Mouse (Mus musculus) urinary bladder, postnatal 4 days (tissue): ENCODE measurements around the gene Adra1b.

Source experiments
- DNase-seq, 2 experiments: peaks; one replicate each; pipeline ENCODE4 v3.0.0; 2021 to 2022; ENCODE audit warnings: low spot score in 2 of 2

Gene Adra1b

GRCm38 (mm10) chr11:43895323-43895722, 5.7 kb downstream of the Adra1b start:
- DNase-seq: no peak

GRCm38 (mm10) chr11:43892546-43892945, 8.5 kb downstream of the Adra1b start:
- DNase-seq: no peak

DNA sequence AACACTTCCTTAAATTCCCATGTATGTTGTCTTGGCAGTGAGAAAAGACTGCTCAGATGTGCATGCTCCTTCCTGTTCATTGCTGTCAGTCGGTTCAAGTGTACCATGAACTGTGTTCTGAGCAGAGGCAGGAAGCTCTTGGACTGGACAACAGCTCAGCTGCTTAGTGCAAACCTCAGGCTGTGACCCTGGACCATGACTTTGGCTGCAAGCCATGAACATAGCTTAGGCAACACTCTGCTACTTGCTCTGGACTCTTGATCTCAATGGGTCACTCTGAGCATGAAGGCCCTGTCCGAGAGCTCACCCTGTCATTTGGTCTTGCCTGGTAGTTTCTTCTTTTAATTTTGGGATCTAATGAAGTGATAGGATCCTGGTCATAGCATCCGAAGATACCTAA, 9.6 kb downstream of the Adra1b start:
- DNase-seq: no peak

DNA sequence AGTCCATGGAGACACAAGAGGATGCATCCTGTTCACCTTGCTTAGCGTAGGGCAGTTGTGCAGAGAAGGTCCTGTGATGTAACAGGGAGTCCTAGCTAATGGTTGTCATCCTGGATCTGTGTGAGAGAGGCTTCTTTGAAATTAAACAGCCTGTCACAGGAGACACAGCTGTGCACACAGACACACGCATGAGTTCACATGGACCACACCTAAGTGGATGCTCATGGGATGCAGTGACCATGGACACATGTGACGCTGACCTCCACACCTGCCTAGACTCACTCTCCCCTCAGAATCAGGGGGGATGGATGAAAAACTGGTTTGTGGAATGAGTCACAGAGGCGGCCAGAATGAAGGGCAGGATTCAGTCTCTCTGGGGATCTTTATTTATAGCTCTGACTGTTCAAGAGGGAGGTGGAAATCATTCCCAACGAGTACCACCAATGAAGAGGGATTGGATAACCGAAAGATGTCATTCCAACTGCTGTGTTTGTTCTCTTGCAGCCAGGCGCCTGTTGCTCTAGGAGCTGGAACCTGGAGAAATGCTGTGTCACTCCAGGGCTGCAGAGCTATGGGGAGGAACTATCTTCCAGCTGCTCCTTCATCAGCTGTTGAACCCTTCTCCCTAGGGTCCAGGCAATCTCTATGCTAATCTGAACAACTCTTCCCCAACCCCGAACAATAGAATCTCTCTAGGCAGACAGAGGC, 11.6 kb downstream of the Adra1b start:
- DNase-seq: no peak

- DNase-seq: no peak
Observed at GRCm38 (mm10) chr11:43888736-43889135, 12.3 kb downstream of the Adra1b start.

- no peak for DNase-seq
Observed at GRCm38 (mm10) chr11:43887597-43887996, 13.4 kb downstream of the Adra1b start.

- no peak for DNase-seq
Observed at GRCm38 (mm10) chr11:43884521-43884920, 16.5 kb downstream of the Adra1b start.

DNA sequence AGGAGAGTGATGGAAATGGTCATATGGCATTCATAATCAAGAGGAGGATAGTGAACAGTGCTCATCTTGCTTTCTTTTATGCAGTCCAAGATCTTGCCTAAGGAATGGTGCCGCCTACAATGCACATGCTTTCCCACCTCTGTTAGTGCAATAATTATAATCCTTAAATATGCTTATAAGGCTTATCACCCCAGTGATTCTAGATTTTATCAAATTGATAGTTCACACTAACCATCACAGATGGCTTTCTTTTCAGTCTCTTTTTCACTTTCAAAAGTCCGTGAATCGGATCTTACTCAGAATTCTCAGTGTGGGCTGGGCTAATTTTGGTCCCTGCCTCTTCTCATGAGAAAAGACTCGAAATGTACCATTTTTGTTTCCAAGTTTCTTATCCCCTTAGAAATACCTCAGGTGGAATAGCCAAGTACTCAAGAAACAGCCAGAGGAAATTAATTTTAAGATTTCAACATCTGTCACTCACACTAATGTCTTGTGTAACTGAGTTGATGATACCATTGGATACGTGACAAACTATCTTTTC, 17.3 kb downstream of the Adra1b start:
- DNase-seq: no peak

DNA sequence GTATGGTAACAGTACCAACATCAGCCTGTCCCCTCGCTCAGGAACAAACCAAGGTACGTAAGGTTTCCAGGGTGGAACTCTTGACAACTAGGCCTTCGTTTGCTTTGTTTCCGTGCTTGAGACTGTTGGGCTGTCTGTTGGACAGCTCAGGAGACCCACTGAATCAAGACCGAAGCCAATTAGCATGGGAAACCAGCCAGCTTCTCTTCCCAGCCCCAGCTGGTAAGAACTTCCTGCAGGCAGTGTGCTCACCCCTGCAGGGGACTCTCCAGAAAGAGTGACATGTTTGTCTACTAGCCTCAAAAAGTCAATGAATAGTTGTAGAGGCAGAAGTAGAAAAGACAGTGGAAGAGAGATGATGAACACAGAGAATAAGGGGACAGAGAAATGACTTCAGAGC, 23.8 kb downstream of the Adra1b start:
- no peak for DNase-seq

DNA sequence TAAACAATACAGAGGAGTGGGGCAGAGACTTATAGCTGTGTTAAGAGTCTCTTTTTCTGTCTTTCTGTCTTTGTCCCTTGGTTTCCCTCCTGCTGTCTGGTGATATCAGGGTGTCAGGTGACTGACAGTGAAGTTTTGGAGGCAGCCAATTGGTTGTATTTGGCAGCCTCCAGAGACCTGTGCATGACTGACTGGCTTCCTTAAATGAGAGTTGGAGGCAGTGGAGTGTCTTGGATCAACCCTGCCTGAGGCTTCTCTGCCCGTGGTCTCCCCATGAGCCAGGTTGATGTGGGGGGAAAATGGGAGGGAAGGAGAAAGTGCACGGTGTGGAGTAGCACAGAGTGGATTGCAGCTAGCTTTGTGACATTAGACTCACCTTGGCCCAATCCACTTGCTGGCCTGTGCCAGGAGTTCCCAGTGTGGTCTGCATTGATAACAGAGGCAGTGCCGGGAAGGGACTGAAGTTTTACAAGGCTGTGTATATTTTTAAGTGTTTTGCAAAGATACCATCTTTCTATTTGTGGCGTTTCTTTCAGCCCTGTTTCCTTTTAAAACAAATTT, 33.2 kb downstream of the Adra1b start:
- DNase-seq: no peak

DNA sequence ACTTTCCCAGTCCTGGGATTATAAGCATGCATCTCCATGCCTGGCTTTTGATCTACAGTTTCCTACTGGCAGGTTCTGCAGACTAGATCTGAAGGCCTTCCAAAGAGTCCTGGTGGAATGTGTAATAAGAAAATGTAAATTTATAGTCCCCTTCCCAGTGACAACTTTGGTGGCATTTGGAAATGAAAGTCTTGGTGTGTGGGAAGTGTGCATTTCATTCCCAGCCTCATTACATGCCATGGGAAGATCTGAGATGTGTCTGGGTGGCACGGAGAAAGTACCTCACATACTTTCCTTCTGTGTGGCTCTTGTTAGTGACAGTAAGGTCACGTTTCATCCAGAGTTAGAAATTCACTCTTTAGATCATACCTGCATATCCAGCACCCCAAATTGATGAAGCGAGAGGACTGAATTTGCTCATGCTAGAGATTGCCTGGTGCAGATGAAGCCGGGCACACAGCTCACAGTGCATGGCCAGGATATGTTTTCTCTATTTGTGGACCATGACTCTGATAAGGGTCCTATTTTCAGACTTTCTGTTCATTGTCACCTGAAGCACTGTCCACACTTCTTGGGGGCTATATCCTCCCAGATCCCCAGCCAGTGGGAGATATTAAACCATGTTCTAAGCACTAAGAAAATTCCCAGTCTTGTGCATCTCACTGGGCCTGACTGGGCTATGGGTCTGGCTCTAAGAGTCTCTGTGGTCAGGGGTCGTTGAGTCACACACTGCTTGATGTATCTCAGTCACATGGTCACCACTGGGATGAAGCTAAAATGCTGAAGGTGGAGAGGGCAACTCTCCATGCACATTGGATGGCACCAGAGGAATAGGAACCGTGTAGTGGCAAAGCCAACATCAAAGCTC, 35.5 kb downstream of the Adra1b start:
- no peak for DNase-seq

DNA sequence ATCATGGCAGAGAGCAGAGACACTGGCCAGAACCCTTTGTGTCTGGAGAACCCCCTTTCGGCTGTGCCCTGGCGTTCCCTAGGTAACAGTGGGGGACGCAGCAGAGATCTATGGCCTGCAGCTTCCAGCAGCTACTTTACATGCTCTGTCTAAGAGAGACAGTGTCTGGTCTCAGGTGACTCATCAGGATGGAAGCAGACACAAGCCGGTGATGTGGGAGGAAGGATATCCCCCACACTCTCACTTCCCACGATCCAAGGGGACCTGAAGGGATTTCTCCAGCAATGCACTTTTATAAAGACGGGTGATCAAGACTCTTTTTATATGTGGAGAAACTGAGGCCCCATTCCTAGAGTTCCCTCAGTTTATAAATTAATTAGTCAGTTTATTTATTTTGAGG, 48.0 kb downstream of the Adra1b start:
- DNase-seq: no peak

DNA sequence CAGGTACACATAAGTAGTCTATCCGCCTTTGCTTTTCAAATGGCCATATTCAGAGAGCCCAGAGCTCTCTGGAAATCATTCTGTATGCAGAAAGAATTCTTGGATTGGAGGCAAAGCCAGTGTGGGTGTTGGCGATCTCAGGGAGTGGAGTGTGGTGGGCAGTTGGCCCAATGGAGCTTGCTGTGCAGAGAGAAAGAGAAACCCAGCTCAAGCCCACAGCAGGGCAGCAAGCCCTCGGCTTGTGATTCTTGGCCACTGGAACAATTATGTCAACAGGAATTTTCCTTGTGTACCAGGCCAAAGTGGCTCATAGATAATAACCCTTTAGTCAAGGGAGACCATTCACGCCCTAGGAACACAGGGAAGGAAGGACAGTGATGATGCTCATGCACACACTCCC, 53.0 kb downstream of the Adra1b start:
- no peak for DNase-seq

- peak in 1 of 2 experiments; percentile 8 for DNase-seq
Observed at GRCm38 (mm10) chr11:43841596-43841995, 59.4 kb downstream of the Adra1b start.

- peak in 1 of 2 experiments; percentile 14 for DNase-seq
Observed at GRCm38 (mm10) chr11:43840491-43840890, 60.5 kb downstream of the Adra1b start.

- peak; percentile 70 to 83 for DNase-seq
Observed at GRCm38 (mm10) chr11:43835880-43836740, 64.9 kb downstream of the Adra1b start.

- DNase-seq: no peak
Observed at GRCm38 (mm10) chr11:43835456-43835855, 65.6 kb downstream of the Adra1b start.

DNA sequence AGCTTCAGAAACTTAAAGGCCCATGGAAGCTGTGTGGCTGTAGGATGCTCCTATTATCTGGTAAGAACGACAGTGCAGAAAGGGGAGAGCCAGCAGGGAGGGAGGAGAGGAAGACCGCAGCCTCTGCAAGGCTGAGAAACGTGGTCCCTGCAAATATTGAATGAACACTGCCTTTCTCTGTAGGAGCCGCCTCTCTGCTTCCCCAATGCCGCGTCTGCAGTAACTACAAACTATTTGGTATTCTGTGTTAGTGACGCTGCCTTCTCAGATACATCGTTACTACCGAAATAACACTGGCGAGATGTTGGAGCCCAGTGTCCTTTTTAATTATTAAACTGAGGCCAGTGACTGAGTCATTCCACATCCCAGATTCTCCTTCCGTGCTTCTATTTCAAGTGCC, 66.5 kb downstream of the Adra1b start:
- DNase-seq: no peak

GRCm38 (mm10) chr11:43831530-43831929, 69.5 kb downstream of the Adra1b start:
- DNase-seq: no peak

DNA sequence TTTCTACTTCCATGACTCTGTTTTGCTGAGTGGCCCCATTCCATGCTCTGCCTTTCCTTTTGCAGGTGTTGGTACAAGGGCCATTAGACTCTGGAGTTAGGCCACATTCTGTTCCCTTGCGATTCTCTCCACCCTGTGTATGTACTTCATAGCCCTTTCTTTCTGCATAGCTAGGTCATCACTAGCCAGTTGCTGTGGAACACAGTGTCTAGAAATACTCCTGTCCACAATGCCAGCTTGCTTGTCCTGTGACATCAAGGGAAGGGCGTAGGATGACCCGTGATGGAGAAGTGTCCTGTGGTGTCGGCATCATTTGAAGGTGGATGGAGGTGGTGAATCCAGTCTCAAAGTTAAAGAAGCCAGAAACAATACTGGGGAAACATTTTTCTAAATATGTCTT, 74.2 kb downstream of the Adra1b start:
- DNase-seq: no peak

- DNase-seq: no peak
Observed at GRCm38 (mm10) chr11:43823349-43823748, 77.7 kb downstream of the Adra1b start.
